Mouse (Mus musculus) spleen, embryonic (tissue): ENCODE measurements at regions not wholly inside any gene's neighbourhood (a gene's known extent, or its start where the extent isn't known, plus 50 kb on each side); places are given as distances from the start of the nearest gene placed in this dataset.

Source experiments
- CTCF ChIA-PET: fragments of 350-600 bp; sonication (Branson Sonifier 250); formaldehyde crosslinking; loops from one replicate; lab custom pipeline; 2022; lab: Charles Lee

DNA sequence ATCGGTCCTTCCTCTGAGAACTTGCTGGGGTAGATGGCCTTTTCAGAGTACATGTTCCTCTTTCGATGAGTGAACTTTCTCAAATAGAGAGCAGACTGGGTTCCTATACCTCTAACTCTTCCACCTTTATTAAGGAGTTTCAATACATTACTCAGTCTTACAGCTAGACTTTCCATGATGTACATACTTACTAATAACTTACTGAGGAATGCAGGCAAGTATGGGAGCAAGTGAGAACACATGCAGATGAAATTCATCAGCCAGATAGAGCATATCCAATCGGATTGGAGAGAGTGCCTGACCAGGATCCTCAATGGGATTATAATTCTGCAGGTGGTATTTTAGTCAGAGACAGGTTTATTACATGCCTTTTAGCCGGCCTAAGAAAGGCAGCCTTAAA, 292.2 kb upstream of the Large1 start:
- CTCF ChIA-PET: no interaction called here

DNA sequence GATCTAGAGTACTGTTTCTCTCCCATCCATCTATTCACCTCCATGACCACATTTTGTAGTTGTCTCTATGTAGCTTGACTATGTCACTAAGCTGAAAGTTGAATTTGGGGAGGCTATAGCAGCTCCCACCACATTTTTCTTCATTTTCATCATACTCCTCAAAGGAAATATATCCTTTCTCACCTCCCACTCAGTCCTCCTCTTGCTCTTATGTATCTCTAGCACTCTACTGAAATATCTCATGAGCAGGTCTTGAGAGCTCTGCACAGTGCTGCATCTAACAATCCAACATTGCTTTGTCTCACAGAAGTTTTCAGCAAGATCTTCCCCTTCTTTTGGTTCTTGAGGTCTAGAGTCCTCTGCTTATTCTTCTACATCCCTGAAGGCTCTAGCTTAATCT, 273.5 kb upstream of the Large1 start:
- CTCF ChIA-PET: no interaction called here

DNA sequence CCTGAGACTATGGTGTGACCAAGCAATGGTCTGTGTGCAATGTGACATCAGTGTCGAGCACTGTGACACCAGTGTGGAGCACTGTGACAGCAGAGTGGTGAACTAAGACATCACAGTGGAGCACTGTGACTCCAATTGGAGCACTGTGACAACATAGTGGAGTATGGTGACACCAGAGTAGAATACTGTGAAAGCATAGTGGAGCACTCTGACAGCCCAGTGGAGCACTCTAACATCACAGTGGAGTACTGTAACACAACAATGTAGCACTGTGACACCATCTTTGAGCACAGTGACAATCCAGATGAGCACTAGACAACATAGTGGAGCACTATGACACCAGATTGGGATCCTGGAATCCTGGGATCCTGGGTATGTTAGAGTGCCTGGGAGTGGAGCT, 265.6 kb upstream of the Large1 start:
- CTCF ChIA-PET: no interaction called here

DNA sequence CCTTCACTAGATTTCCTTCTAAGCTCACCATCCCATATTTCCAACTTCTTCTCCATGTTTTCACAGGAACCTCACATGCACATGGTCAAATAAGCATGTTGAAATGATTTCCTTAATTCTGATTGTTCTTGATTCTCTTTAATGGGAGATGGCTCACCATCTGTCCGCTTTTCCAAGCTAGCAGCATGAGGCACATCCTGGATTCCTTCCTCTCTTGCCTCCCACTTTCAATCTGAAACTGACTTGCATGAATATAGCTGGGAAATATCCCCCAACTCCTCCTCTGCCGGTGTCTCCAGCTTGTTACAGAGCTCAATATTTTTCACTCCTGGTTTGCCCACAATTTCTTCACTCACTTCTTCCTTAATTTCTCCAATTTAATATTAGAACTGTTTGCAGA, 261.3 kb upstream of the Large1 start:
- CTCF ChIA-PET: interaction anchor here (0.7 kb wide), 1 partner anchor 26 kb away, joined by 4 read pairs; no protein-coding TSS in a partner anchor

DNA sequence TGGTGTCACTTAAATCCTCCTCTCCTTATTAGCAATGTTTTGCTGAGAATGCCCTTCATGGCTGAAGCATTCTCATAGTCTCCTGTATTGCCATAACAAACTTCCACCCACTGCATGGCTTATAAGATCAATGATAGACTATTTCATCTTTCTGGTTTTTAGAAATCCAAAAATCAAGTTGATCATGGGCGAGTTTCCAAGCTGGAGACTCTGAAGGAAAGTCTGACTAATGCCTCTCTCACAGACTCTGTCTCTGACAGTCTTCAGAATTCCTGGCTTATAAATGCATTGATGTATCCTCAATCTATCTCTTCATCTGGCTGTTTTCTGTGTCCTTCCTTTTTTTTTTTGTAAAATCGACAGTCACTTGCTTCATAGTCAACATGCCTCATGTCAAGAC, 260.8 kb upstream of the Large1 start:
- CTCF ChIA-PET: interaction anchor here (0.7 kb wide), 1 partner anchor 26 kb away, joined by 4 read pairs; no protein-coding TSS in a partner anchor

DNA sequence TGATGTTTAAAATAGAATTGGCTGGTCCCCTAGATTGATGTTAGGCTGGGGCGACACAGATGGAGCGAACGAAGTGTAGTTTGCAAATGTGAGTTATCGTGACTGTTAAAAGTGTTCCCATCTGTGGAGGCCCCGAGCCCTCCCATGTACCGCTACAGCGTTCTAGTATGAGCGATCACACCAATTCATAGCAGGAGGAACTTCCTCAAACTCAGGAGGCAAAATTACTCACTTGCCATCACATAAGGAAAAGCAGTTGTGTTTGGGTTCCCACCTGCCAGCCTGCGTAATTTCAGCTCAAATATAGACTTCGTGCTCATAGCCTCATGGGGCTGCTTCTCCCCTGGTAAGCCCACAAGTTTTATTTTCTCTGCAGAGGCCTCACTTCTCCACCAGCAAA, 258.2 kb upstream of the Large1 start:
- CTCF ChIA-PET: no interaction called here

DNA sequence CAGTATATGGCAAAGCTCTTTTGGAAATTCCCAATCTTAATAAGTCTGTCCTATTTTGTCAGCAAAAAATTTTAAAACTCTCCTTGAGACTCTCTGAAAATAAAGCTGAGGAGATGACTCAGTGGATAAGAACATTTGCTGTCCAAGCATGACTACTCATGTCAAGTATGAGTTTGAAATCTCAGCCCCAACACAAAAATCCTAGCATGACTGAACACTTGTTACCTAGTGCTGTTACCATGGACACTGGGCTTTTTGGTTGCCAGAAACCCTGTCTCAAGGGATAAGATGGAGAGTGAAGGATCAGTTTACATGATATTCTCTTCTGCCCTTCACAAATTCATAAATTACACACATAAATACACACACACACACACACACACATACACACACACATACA, 217.3 kb upstream of the Large1 start:
- CTCF ChIA-PET: no interaction called here

DNA sequence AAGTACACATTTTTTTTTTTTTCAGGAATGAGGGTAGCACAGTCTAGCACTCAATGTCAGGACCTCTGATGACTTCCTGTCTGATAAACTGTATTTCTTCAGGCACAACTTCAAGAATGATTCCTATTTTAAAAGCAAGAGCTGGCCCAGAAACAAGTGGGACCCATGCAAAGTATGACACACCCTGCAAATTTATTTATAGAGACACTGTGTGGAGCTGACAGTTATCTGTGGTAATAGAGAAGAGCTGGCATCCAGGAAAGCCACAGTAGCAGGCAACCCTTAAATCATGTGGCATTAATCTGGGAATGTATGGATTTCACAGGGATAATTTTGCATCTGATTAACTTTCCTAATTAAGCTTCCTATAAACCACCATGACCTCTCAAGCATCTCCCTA, 216.6 kb upstream of the Large1 start:
- CTCF ChIA-PET: no interaction called here
